Mouse (Mus musculus) limb, embryonic 10.5 days (tissue): ENCODE measurements at regions not wholly inside any gene's neighbourhood (a gene's known extent, or its start where the extent isn't known, plus 50 kb on each side); places are given as distances from the start of the nearest gene placed in this dataset.

Experiments
- DNase-seq: peaks from one replicate; pipeline ENCODE4 v3.0.0-alpha.2; 2017; ENCODE audit warnings: low spot score
- H3K27ac ChIP-seq: fragments of 300-500 bp; sonication (generic); 2 replicates; pipeline ENCODE4 v1.5.1; 2016; ENCODE audit warnings: mild to moderate bottlenecking
- H3K27me3 ChIP-seq: fragments of 300-500 bp; sonication (generic); 2 replicates; pipeline ENCODE4 v1.6.1; 2016; ENCODE audit warnings: low read depth, mild to moderate bottlenecking; ENCODE audit not compliant: poor library complexity, severe bottlenecking
- H3K36me3 ChIP-seq: fragments of 300-500 bp; sonication (generic); 2 replicates; pipeline ENCODE4 v1.6.1; 2016; ENCODE audit warnings: mild to moderate bottlenecking, moderate library complexity
- H3K4me1 ChIP-seq: fragments of 300-500 bp; sonication (generic); 2 replicates; pipeline ENCODE4 v1.6.1; 2016
- H3K4me3 ChIP-seq: fragments of 300-500 bp; sonication (generic); 2 replicates; pipeline ENCODE4 v1.5.1; 2016; ENCODE audit warnings: mild to moderate bottlenecking, moderate library complexity
- H3K9me3 ChIP-seq: fragments of 300-500 bp; sonication (generic); replicated peaks from 2 replicates; pipeline ENCODE4 v1.6.1; 2016; ENCODE audit warnings: mild to moderate bottlenecking
- WGBS: fragments of 180-500 bp; shearing (Covaris S2); methylation state at CpG from one replicate; pipeline ENCODE4 v1.1.7; 2016; 5-methylcytosine and 5-hydroxymethylcytosine counted together

DNA sequence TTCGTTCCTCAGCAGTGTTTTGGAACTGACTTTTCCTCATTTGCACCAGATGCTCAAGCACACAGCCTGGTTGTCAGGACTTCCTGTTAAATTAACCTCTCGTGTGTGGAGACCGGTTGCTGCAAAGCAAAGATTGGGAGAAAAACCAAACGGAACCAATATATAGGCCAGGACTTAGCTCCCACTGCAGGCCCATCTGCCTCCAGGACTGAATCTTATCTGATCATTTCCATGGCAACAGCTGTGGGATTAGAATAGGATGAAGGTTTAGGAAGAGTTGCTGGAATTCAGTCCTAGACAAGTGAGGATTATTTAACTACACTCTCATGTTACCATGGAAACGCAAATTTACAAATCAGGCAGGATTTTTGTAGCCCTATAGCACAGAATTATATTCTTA, 154.4 kb upstream of the Slco3a1 start:
- Histone ChIP-seq H3K36me3 (no peaks in the 10 kb centered on the region), H3K27me3 (no peaks in the 10 kb centered on the region), H3K4me1 (peaks cover 5% of the 10 kb centered on the region; the same call in 1 of the 2 replicates), H3K4me3 (no peak overlapping the region), H3K27ac (no peak overlapping the region), H3K9me3 (no peaks in the 10 kb centered on the region)
- WGBS: 60% methylated on average over 5 of the region's 5 CpGs
- no peak for DNase-seq

DNA sequence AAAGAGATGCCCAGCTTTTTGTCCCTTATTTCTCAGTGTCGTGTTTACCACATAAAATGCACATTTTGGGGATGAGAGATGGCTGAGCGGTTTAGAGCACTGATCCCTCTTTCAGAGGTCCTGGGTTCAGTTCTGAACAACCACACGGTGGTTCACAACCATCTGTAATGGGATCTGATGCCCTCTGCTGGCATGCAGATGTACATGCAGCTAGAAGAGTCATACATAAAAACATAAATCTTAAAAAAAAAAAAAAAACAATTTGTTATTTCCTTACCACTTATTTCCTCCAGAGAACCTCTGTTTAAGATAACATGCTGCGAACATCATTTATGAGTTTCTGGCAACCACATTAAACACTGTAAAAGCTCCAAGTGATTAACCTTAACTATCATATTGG, 149.0 kb upstream of the Slco3a1 start:
- no peaks in the 10 kb centered on the region; the same call in 1 of the 2 replicates for H3K4me1 ChIP-seq
- WGBS: 77% methylated on average over 4 of the region's 4 CpGs
- no peaks in the 10 kb centered on the region for H3K9me3 ChIP-seq
- no peak overlapping the region for H3K4me3 ChIP-seq
- no peaks in the 10 kb centered on the region for H3K27me3 ChIP-seq
- no peak for DNase-seq
- H3K36me3 ChIP-seq: no peaks in the 10 kb centered on the region
- no peak overlapping the region for H3K27ac ChIP-seq

DNA sequence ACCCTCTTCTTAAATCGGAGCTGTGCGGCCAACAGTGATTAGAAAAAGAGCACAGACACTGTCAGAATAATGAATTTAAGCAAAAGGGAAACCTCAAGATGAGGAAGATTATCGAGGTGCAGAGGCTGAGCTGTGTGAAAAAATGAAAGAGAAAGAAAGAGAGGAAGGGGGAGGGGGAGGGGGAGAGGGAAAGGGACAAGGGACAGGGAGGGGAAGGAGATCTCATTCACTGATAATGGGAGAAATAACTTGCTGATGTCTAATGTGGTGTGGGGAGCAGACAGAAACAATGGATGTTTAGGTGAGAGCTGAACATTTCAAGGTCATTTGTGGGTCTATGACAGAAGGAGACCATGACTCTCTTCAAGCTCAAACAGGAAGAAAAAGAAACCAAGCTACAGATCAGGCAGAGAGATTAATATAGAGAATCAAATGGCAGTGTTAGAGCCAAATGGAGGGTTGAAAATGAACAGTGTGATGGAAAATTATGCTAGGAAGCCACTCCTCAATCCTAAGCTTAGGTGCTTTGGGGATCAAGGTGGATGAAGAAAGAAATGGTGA, 143.3 kb upstream of the Slco3a1 start:
- no peak overlapping the region for H3K27ac ChIP-seq
- no peaks in the 10 kb centered on the region for H3K9me3 ChIP-seq
- no peak for DNase-seq
- WGBS: 89% methylated on average over 3 of the region's 3 CpGs
- H3K36me3 ChIP-seq: no peaks in the 10 kb centered on the region
- no peaks in the 10 kb centered on the region for H3K4me1 ChIP-seq
- no peak overlapping the region for H3K4me3 ChIP-seq
- no peaks in the 10 kb centered on the region for H3K27me3 ChIP-seq

DNA sequence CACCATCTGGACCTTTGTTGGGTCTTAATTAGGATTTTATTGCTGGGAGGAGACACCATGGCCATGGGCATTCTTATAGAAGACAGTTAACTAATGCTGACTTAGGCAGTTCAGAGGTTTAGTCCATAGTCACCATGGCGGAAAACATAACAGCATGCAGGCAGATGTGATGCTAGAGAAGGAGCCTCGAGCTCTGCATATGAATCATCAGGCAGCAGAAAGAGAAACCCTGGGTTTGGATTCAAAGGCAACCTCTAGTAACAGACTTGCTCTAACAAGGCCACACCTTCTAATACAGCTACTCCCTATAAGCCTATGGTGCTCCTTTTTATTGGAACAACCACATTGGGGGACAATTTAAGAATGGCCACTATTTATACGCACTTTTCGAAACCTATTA, 141.7 kb upstream of the Slco3a1 start:
- no peaks in the 10 kb centered on the region for H3K9me3 ChIP-seq
- H3K4me1 ChIP-seq: no peaks in the 10 kb centered on the region
- H3K36me3 ChIP-seq: no peaks in the 10 kb centered on the region
- H3K4me3 ChIP-seq: no peak overlapping the region
- no peaks in the 10 kb centered on the region for H3K27me3 ChIP-seq
- no peak for DNase-seq
- 91% methylated on average over 4 of the region's 4 CpGs for WGBS
- H3K27ac ChIP-seq: no peak overlapping the region

DNA sequence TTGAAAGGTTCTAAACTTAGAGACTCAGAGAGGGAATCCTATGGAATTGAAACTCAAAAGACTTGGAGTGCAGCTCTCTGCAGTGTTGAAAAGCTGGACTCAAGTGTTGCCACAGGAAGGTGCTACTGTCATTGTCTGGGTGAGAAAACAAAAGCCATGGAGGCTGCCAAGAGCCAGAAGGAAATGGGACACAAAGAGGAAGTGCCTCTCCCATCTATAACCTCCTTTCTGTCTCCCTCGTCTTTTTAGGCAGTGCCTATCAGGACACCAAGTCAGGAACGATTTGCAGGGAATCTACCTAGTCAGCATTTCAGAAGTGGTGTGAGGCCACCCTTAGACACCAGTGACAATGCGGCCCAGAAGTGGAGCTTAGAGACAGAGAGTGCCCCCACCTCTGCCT, 138.5 kb upstream of the Slco3a1 start:
- Histone ChIP-seq H3K36me3 (no peaks in the 10 kb centered on the region), H3K9me3 (no peaks in the 10 kb centered on the region), H3K4me3 (no peak overlapping the region), H3K4me1 (peaks cover 2% of the 10 kb centered on the region), H3K27me3 (no peaks in the 10 kb centered on the region), H3K27ac (no peak overlapping the region)
- 76% methylated on average over 3 of the region's 3 CpGs for WGBS
- no peak for DNase-seq

DNA sequence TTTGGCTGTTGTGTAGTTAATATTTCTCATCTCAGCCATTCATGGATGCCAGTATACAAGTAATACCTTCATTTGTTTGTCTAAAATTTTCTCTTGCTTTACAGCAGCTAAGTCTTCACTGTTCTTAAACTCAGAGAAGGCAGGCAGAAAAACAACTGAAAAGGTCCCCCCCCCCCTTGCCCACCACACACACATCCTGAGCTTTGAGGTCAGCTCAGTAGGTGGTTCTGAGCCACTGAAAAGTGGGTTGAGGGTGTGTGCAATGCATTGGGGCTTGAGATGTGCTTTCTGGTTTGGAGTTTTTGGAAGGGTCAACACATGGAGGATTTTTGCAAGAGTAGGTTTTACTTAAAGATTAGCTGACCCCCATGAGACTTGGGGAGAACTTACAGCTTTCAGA, 136.1 kb upstream of the Slco3a1 start:
- Histone ChIP-seq H3K4me1 (peaks cover 12% of the 10 kb centered on the region), H3K27me3 (no peaks in the 10 kb centered on the region), H3K36me3 (no peaks in the 10 kb centered on the region), H3K27ac (no peak overlapping the region), H3K4me3 (no peak overlapping the region), H3K9me3 (no peaks in the 10 kb centered on the region)
- DNase-seq: no peak

DNA sequence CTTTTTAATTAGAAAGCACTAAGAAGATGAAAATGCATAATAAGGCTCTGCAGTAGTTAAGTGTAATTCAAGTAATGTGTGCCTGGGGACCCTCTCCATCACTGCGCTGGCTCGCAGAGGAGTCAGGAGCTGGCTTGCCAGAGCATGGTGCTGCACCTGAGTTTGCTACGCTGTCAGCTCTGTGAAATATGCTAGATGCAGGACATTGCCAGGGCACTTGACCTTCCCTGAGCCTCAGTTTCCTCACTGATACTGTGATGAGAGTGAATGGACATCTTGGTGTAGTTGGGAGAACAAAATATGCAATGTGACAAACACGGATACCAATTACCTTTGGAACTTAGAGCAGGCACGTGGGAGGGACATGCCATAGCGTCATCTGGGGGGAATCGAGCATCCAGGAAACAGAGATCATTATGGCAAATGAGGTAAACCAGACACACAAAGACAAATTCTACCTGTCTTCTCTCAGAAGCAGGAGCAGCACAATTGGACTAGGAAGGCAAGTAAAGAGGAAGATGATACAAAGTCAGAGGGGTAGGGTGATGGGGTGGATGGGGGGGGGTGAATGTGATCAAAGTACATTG, 133.6 kb upstream of the Slco3a1 start:
- no peak for DNase-seq
- H3K27ac ChIP-seq: no peak overlapping the region

DNA sequence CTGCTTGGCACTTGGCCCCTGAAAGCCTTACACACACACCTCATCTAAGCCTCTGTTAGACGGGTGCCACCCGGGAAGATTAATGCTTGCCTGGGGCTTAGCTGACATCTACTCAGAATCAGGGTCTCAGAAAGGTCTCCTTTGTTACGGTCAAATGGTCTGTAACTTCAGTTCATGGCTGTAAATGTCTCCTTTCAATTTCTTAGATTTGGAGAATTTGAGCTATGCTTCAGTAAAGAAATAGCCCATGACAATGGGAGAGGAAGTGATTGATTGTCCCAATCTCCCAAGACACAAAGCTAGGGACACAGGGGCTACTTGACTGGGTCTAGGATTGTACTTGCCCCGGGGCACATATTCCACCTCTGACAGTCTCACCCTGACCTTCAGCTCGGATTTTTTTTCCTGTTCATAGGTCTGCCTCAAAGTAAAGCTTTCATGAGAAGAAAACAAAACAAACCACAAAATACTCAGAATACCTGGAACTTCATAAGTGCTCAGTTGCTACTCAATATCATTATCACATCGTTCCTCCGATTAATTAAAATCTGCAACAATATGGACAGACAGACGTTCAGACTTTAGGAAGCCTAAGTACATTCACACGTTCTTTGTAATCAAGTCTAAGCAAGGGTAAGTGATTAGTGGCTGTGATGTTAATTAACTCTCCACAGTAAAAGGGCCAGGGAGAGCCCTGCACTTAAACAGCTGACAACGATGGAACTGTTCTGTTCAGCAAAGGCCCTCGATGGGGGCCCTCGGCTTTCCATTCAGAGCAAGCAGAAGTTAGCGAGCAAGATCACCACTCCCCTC, 132.9 kb upstream of the Slco3a1 start:
- H3K4me3 ChIP-seq: no peak overlapping the region
- no peak for DNase-seq
- 63% methylated on average over 13 of the region's 13 CpGs for WGBS

More for the DNA sequence above, 133.6 kb upstream of the Slco3a1 start:
- WGBS: 81% methylated on average over 7 of the region's 7 CpGs
- no peaks in the 10 kb centered on the region for H3K9me3 ChIP-seq
- H3K4me3 ChIP-seq: no peak overlapping the region
- no peaks in the 10 kb centered on the region for H3K36me3 ChIP-seq
- peaks cover 12% of the 10 kb centered on the region for H3K4me1 ChIP-seq
- no peaks in the 10 kb centered on the region for H3K27me3 ChIP-seq

DNA sequence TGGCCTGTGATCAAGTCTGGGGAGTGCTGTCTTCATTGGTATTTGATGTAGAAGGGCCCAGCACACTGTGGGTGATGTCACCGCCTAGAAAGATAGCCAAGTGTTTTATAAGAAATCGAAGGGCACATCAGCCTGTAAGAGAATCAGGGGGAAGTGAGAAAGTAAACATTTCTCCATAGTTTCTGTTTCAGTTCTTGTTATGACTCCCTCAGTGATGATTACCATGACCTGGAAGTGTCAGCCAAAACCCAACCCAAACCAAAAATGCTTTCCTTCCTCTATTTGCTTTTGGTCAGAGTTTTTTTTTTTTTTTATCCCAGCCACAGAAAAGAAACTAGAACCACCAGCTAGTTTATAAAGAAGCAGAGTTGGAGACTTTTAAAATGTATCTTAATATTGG, 129.4 kb upstream of the Slco3a1 start:
- H3K4me1 ChIP-seq: peaks cover 12% of the 10 kb centered on the region
- H3K9me3 ChIP-seq: no peaks in the 10 kb centered on the region
- no peaks in the 10 kb centered on the region for H3K36me3 ChIP-seq
- H3K27me3 ChIP-seq: no peaks in the 10 kb centered on the region
- H3K4me3 ChIP-seq: no peak overlapping the region
- WGBS: 85% methylated on average over 2 of the region's 2 CpGs
- no peak for DNase-seq
- no peak overlapping the region for H3K27ac ChIP-seq

More for the DNA sequence above, 132.9 kb upstream of the Slco3a1 start:
- no peak overlapping the region for H3K27ac ChIP-seq
- H3K4me1 ChIP-seq: peaks cover 12% of the 10 kb centered on the region
- no peaks in the 10 kb centered on the region for H3K9me3 ChIP-seq
- H3K36me3 ChIP-seq: no peaks in the 10 kb centered on the region
- no peaks in the 10 kb centered on the region for H3K27me3 ChIP-seq

DNA sequence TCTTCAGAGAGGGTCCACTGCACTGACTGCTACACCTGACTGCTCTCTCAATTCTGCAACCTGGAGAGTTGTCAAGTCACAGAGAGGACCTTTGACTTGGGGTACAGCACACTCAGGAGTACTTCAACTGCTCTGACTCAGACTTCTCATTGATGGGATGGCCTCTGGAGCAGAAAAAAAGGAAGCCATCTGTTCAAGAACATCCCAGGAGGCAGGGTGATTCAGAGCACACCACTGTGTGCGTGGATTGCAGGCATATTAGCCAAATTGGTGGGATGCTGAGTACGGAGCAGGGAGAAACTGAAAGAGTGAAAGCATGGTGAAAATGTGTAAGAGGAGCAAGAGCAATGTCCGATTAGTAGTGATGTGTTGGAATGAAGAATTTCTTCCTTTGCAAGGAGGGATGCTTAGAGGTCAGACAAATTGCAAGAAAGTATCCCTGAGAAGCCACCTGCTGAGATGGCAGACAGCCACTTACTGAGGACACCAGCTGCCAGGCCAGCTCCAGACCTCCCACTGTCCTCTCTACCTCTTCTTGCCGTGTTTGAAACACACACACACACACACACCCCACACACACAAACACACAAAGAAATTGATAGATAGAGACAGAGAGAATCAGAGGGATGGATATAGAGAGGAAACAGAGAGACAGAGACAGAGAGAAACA, 119.2 kb upstream of the Slco3a1 start:
- DNase-seq: no peak
- Histone ChIP-seq H3K9me3 (no peaks in the 10 kb centered on the region), H3K27me3 (no peaks in the 10 kb centered on the region), H3K4me1 (no peaks in the 10 kb centered on the region), H3K36me3 (no peaks in the 10 kb centered on the region), H3K27ac (no peak overlapping the region), H3K4me3 (no peak overlapping the region)
- 83% methylated on average over 4 of the region's 4 CpGs for WGBS

DNA sequence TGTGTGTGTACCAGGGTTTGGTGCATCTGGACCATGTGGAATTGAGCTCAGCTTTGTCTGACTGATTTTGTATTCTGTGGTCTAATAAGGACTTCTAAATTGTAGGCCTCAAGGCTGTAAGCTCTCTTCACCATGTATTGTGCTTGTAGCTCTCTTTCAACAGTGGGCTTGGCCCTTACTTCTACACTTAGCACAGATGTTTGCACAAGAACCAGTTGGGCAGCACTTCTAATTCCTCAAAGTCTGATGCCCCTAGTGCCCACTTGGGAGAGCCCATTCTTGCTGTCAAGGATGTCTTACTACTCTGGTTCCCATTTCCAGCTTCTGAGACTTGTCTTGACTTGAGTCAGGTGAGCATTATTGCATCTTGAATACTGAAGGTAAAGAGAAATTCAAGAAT, 114.5 kb upstream of the Slco3a1 start:
- H3K27ac ChIP-seq: no peak overlapping the region
- H3K9me3 ChIP-seq: no peaks in the 10 kb centered on the region
- no peaks in the 10 kb centered on the region for H3K27me3 ChIP-seq
- no peak overlapping the region for H3K4me3 ChIP-seq
- no peak for DNase-seq
- H3K36me3 ChIP-seq: no peaks in the 10 kb centered on the region
- H3K4me1 ChIP-seq: no peaks in the 10 kb centered on the region

DNA sequence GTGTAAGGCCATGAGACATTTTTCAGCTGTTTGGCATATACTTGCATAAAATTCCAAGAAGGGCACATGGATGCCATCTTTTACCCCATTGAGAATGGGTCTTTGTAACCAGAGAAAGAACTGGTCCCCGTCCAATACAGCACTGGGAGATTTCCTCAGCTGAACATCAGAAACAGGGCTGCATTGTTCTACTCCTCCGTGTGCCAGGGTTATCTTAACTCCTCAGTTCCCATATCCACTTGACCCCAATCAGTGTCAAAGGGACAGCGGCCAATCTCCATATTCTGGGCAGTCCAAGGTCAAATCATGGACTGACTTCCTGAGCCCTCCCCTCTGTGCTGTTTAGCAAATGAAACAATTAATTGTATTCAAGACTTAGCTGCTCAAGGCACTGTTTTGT, 112.5 kb upstream of the Slco3a1 start:
- H3K9me3 ChIP-seq: no peaks in the 10 kb centered on the region
- DNase-seq: no peak
- H3K36me3 ChIP-seq: no peaks in the 10 kb centered on the region
- no peaks in the 10 kb centered on the region for H3K27me3 ChIP-seq
- H3K4me1 ChIP-seq: no peaks in the 10 kb centered on the region
- H3K27ac ChIP-seq: no peak overlapping the region
- no peak overlapping the region for H3K4me3 ChIP-seq
- WGBS: 69% methylated on average over 3 of the region's 3 CpGs

DNA sequence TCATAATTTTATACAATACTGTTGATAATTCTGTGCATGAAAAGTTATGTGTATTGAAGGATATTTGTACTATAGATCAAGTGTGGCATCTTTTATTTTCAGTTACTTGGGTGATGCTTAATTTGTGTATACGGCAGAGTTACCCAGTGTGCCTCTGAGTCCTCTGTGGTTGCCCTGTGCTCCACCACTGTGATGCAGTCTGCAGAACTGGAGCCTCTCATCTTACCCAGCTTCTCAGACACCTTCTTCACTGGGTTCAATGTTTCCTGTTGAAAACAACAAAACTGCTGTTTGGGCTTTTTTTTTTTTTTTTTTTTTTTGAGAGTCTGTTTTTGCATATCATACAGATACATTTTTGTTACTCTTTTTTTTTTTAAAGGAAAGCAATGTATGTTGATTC, 109.2 kb upstream of the Slco3a1 start:
- no peak overlapping the region for H3K27ac ChIP-seq
- H3K27me3 ChIP-seq: no peaks in the 10 kb centered on the region
- H3K4me1 ChIP-seq: no peaks in the 10 kb centered on the region
- H3K4me3 ChIP-seq: no peak overlapping the region
- no peaks in the 10 kb centered on the region for H3K9me3 ChIP-seq
- H3K36me3 ChIP-seq: no peaks in the 10 kb centered on the region
- 98% methylated on average over 1 of the region's 1 CpGs for WGBS
- DNase-seq: no peak
